Mouse (Mus musculus): ENCODE data around the gene Fiz1. TPM values are rescaled to one million over a fixed set of nuclear protein-coding genes. Genes with fewer than 3 reads are reported as not detected.
"Not testable (repeated sequence)": the region's sequence is repeated elsewhere in the genome, so short reads cannot be mapped to it uniquely, and the experiment has no call there.

Gene Fiz1
- total RNA-seq, 2 experiments from 2014 or later = 17.7 to 18.2 TPM

DNA sequence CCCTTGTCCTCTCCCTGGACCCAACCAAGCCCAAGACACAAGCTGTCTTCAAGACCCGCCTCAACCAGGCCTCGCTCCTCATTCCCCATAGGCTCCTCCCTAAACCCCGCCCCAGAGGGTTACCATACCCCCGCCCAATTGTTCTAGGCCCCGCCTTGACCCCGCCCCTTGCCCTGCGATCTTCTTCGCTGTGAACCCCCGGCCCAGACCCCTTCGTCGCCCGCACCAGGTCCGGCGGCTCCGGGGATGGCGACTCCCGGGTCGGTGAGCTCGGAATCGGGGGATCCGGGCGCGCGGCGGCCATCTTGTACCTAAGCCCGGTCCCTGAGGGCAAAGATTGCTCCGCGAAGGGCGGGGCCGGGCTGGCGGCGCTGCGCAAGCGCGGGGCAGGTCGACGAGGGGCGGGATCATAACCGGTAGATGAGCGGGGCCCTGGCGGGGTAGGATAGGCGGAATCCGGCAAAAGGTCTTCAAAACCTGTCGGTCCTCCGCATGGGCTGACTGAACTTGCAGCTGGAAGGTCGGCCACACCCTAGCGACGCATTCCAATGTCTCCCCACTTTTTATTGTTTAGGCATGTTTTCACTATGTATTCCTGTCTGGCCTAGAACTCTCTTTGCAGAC lies 23.7 kb upstream of the Fiz1 start, which contains the start of gene Zfp784:
Gene Zfp784, minus strand, starts transcription at position 338 of the 624 bp plus-strand sequence.
- DNase-seq = peak; percentile 92

DNA sequence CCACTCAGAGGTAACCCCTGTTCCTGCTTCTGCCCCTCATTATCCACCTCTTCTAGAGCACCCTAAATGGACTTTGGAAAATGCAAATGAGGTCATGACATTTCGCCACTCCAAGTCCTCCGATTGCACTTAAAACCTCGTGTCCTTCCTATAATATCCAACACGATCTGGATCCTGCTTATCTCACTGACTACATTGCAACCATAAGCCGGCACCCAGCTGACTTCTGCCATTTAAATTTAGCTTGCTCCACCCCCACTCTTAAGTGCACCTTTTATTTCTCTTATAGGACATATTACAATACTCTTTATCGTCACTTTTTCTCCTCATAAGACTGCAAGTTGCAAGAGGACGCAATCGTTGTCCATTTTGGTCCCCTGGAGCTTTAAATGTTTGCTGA lies 23.0 kb upstream of the Fiz1 start:
- no peak for DNase-seq

DNA sequence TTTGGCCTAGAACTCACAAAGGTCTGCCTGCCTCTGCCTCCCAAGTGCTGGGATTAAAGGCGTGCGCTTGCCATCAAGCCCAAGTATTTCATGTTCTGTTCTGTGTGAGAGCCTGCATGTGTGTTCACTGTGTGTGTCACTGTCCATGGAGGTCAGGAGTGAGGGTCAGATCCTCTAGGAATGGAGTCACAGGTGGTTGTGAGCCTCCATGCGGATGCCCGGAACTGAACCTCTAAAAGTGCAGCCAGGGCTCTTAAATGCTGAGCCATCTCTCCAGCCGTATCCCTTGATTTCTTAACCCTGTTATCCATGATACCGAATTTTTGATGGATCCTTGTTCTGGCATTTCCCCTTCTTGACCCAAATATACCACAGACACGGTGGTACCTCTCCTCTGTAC lies 22.5 kb upstream of the Fiz1 start:
- no peak for DNase-seq

DNA sequence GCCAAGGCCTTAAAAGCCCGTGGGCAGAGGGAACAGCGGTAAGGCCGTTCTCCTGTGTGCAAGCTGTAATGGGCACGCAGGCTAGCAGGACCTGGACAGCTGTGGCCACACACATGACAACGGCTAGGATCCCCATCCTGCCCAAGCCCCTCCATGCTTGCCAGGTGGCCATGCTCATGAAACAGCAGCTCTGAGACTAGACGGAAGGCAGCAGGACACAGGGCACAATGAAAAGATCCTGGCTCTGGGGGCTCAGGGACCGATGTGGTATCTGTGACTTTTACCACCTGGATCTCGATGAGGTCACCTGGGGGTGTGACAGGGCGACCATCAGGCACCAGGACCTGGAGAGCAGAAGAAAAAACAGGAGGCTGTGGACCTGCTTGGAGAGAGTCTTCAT lies 21.6 kb upstream of the Fiz1 start:
- DNase-seq = no peak

DNA sequence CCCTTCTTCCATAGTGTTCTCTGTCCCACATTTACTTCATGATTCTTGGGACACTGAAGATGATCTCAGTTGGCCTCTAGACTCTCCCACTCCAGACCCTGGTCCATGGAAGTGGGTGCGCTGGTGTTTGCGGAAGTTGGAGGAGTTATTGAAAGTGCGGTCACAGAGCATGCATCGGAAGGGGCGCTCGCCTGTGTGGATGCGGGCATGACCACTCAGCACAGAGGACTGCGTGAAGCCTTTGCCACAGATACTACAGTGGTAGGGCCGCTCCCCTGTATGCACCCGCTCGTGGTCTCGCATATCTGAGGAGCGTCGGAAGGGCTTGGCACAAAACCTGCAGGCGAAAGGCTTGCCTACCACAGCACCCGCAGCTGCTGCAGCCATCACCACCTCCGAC lies 21.1 kb upstream of the Fiz1 start:
- DNase-seq = no peak

DNA sequence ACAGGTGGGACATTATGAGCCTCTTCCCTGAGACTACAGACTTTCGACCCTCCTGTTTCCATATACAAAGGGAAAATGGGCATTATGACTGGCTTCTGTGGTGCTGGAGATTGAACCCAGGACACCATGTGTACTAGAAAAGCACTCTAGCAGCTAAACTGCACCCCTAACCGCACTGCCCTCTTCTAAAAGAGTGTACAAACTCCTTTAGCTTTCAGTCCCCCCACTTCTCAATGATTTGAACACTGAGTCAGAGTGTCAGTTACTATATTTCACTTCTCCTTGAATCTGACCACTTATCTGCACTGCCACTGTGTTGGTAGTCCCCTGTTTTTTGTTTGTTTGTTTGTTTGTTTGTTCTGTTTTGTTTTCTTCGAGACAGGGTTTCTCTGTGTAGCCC lies 19.3 kb upstream of the Fiz1 start, which contains the start of gene 4632433K11Rik:
Gene 4632433K11Rik, plus strand, starts transcription at position 301 of the 400 bp plus-strand sequence.
- DNase-seq = no peak

DNA sequence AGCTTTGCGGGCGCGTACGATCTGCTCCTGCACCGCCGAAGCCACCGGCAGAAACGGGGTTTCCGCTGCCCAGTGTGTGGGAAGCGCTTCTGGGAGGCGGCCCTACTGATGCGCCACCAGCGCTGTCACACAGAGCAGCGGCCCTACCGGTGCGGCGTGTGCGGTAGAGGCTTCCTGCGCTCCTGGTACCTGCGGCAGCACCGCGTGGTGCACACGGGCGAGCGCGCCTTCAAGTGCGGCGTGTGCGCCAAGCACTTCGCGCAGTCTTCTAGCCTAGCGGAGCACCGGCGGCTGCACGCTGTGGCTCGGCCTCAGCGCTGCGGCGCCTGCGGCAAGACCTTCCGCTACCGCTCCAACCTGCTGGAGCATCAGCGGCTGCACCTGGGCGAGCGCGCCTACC lies 17.0 kb upstream of the Fiz1 start:
- DNase-seq = no peak

DNA sequence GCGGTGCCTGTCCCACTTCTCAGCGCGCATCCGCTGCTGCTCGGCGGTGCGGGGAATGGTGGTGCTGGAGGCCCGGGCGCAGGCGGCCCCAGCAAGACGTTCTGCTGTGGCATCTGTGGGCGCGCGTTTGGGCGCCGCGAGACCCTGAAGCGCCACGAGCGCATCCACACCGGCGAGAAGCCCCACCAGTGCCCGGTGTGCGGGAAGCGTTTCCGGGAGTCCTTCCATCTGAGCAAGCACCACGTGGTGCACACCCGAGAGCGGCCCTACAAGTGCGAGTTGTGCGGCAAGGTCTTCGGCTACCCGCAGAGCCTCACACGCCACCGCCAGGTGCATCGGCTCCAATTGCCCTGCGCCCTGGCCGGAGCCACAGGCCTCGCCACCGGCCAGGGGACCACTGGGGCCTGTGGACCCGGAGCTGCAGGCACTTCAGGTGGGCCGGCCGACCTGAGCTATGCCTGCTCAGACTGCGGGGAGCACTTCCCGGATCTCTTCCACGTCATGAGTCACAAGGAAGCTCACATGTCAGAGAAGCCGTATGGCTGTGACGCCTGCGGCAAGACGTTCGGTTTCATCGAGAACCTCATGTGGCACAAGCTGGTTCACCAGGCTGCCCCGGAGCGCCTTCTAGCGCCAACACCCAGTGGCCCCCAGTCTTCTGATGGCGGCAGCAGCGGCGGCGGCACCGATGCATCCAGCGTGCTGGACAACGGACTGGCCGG lies 16.2 kb upstream of the Fiz1 start:
- no peak for DNase-seq

DNA sequence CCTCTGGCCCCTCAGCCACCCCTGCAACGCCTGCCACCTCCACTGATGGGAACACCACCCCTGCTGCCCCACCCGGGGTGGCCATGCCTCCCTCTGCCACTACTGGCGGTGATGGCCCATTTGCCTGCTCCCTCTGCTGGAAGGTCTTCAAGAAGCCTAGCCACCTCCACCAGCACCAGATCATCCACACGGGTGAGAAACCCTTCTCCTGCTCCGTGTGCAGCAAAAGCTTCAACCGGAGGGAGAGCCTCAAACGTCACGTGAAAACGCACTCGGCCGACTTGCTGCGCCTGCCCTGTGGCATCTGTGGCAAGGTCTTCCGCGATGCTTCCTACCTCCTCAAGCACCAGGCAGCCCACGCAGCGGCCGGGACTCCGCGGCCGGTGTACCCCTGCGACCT lies 15.4 kb upstream of the Fiz1 start:
- DNase-seq = no peak

DNA sequence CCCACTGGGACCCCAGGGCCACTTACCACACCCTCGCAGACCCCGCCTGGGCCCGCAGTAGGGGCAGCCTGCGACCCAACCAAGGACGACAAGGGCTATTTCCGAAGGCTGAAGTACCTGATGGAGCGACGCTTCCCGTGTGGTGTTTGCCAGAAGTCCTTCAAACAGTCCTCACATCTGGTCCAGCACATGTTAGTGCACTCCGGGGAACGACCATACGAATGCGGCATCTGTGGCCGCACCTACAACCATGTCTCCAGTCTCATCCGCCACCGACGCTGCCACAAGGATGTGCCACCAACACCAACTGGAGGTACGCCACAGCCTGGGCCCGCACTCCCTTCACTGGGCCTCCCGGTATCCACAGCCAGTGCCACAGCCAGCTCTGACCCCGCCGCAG lies 15.0 kb upstream of the Fiz1 start:
- DNase-seq = no peak

DNA sequence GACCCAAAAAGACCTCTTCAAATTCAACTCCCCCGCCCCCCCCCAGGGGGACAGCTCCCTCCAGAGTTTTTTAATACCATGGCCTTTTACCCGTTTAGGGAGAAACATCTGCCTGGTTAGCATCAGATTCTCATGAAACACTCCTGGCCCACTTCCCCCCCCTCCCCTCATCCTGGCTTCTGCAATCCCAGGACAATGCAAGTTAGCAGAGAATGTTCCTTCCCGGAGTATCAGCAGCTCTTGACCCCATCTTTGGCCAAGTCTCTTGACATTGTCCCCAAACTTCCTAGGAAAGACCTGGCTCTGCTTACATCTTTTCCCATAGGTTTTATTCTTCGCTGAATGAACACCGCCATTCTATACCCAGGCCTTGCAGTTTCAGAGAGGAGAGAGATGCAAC lies 6.7 kb upstream of the Fiz1 start:
- DNase-seq = no peak

DNA sequence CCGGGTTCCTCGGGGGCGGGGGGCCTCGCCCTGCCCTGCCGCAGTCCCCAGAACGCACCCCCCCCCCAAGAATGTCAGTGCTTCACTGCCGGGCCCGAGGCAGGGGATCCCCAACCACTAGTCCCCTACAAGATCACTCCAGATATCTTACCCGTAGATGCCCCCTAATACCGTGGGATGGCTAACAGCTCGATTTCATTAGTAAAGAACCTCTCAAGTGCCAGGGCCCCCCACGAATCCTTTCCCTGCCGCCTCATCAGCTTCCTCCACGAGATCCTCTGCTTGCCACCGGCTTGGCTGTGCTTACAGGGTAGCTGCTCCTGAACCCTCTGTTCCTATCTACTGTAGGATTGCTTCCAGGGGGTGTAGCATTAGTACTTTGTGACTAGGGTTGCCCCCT lies 6.2 kb upstream of the Fiz1 start:
- DNase-seq = no peak

DNA sequence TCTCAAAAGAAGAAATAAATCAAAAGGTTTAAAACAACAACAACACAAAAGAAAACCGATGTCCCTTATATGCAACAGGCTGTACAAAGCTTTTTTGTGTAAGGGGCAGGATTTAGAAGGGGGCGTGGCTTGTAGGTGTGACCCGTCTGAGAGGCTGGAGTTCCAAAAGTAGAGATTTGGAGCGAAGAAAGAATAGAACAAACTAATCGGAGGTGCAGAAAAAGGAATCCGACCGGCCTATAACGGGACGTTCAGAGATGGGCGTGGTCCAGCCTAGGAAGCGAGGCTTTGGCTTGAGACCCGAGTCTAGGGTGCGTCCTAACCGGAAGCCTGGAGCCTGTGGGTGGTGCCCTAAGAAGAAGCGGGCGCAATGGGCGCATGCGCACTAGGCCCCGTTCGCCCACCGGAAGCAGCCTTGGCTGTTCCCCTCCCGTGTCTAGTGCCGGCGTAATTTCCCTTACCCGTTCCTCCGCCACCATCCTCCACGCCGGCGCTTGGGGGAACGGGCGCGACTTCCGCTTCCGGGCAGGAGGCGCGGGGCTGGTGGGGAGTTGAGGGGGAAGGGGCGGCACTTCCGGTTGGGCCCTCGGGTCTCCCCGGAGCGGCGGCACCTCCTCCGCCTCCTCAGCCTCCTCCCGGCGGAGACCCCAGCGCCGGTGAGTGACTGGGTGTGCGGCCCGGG lies 5.6 kb upstream of the Fiz1 start, which contains the start of the genes Zfp865 and Ccdc106:
Gene Zfp865, plus strand, starts transcription at position 377 of the 682 bp plus-strand sequence.
Gene Ccdc106, plus strand, starts transcription at position 554 of the 682 bp plus-strand sequence.
- DNase-seq = peak; percentile 99

DNA sequence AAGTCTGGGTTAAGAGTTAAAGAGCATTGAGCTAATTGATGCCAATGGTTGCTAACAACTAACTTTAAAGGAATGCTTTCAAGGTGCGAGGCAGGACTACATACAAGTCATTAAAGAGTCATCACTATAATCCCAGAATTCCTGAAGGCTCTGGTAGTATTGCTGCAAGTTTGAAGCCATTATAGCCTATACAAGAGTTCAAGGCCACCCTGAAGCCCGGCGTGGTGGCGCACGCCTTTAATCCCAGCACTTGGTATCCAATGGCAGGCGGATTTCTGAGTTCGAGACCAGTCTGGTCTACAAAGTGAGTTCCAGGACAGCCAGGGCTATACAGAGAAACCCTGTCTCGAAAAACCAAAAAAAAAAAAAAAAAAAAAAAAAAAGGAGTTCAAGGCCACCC lies 5.1 kb upstream of the Fiz1 start:
- not testable (repeated sequence) for DNase-seq

DNA sequence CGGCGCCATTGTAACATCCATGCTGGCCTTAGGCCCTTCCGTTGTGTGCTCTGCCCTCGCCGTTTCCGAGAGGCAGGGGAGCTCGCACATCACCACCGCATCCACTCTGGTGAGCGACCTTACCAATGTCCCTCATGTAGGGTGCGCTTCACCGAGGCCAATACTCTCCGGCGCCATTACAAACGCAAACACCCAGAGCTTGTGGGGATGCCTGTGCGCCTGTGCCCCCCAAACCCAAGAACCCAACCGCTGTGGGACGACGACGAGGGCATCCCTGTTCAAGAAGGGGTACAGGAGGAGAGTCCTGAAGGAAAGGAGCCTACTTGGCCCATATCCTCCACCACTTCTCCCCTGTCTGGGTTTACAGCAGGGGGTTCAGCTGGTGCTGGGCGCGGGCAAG lies 3.4 kb upstream of the Fiz1 start:
- no peak for DNase-seq

DNA sequence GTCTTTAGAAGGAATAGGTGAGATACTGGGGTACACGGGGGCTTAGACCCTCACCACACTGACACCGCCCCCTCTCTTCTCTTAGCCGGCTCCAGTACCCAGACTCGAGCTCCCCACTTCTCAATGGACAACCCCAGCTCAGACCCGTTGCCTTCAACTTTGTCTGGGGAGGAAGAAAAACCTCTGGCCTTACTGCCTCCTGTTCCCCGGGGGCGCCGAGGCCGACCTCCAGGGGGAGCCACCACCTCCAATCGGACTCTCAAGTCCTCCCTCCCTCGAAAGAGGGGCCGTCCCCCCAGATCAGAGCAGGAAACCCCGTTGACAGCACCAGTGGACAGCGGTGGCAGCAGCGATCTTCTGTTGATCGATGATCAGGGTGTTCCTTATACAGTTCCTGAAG lies 2.9 kb upstream of the Fiz1 start:
- no peak for DNase-seq

DNA sequence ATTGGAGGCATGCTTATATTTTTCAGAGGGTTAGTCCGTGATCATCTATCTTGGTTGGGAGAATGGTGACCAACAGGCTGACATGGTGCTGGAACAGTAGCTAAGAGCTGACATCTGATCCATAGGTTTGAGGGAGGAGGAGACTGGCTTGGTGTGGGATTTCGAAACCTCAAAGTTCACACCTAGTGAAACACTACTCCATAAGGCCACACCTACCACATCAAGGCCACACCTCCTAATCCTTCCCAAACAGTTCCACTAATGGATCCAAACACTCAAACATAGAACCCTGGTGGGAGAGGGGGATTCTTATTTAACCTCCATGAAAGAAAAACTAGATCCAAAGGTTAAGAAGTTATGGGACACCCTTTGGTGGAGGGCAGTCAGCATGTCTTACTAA lies 2.4 kb upstream of the Fiz1 start:
- DNase-seq = no peak

DNA sequence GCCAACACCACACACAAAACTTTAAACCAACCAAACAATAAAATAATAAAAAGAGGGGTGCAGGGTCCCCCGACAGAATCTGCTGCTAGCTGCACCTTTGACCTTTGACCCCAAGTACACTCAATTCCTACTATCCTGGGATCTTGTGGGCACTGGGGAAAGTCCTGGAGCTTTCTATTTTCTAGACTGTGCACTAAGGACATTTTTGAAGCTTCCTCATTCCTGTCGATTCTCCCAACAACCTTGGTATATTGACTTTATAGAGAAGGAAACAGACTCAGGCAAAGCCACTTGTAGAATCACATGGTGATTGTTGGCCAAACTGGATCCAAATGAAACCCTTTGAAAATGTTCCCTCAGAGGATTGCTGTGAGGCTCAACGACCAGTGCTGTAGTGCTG lies 1.6 kb upstream of the Fiz1 start:
- DNase-seq = no peak

DNA sequence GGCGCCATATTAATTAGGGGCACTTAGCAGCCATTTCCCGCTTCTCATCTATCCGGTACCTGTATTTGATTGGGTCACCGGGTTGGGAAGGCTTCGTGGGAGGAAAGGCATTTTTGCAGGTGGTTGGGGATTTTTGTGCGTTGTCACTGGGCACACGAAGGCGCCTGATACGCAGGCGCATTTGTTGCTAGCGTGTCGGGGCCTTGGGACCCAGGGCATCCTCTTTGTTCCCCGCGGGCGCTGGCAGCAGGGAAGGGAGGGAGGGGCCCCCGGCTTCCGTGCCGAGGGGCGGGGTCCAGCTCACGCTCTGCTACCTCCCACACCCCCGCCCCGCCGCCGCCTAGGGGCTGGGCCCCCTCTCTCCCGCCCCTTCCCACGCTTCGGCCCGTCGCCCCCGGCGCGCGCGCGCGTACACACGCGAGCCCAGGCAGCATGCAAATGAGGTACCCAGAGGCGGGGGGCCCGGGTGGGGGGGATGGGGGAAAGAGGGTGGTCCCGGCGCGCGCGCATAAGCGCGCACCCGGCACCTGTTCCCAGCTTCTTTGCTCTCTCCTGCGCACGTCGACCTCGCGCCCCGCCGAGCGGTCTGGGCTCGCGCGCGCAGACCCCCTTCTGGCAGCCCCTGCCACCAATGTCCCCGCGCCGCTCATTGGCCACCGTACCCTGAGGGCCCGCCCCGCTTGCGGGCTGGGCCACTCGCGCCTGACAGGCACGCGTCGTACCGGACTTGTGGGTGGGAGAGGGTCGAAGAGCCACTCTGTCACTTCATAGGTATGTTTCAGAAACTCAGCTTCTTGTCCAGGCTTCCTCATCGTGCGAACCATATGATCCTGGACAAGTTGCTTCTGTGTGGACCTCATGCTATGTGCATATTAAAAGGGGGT lies 863 bp upstream of the Fiz1 start, which contains the start of gene Gm44973:
Gene Gm44973, plus strand, starts transcription at position 379 of the 884 bp plus-strand sequence.
- peak; percentile 97 for DNase-seq

DNA sequence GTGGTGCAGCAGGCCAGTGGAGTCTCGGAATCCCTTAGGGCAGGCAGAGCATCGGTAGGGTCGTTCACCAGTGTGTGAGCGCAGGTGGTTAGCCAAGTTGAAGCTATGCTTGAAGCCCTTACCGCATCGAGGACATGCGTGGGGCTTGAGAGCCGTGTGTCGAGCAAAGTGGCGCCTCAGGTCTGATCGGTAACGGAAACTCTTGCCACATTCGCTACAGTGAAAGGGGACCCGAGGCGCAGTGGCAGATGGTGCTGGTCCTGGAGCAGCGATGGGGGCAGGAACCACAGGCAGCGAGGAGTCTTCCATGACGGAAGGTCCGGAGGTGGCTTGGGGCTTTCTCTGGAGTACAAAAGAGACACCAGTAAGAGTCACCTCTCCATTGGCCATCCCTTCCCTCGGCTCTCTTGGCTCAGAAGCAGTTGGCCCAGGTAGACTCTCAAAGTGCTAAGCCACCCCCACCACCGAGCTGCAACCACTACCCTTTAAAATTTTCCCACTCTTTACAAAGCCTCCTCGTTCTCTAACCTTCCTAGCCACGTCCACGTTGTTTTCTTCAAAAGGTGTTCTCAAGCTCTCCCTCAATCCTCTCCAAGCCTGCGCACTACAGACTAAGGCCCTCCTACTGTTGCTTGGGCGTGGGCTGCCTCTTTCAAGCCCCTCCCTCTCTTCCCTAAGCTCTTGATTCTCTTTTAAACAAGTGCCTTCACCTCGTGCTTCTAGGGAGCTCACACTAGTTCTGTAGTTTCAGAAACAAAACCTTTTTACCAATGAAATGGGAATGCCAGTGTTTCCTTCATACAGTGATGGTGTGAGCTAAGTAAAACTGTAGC lies 1.6 kb downstream of the Fiz1 start:
- DNase-seq = no peak

DNA sequence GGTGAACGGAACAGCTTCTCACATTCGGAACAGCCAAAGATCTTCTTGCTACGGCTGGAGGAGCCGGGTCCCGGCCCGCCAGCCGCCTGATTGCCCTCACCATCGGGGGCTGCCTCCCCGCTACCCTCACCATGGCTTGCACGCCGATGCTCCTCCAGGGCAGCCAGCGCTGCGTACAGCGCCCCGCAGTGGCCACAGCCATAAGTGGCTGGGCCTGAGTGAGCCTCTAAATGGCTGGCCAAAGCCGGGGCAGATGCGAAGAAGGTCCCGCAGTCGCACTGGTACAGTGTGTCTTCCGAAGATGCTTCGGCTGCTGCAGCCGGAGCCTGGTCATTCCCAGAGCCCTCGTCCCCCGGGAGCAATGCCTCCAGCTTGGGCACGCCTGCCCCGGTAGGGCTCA lies 6.3 kb downstream of the Fiz1 start:
- DNase-seq = no peak
